ENCODE assay signal across 9 mouse cellular contexts in the genomic region with DNA sequence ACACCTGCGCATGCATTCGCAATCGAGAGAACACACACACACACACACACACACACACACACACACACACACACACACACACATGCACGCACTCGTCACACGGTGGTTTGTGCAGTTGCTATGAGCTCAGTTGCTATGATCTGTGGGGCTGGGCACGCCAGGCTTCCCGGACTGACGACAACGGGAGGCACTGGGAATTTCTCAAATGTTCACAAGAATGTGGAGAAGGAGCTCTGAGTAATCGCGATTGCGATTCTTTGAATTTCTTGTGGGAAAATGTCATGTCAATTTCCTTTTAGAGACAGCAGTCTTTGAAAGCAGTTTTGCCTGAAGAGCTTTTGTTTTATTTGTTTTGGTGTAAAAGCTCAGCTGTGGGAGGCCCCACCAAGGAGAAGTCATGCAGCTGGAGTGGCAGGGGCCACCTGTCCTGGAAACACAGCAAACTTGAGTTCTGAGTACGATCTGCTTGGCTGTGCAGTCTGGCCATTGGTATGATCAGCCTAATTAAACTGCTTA. TPM values are rescaled to one million over a fixed set of nuclear protein-coding genes. Genes with fewer than 3 reads are reported as not detected.
DNase-seq lines count a peak whose midpoint lies in the region; ATAC-seq lines count a peak whose summit lies in the region.
"Had no signal": no experiment of that assay in that cellular context is flagged by ENCODE, and none has a peak within 500 bp of the region (broad histone marks: within the 10 kb centered on the region; RNA-seq: fewer than 3 reads in every experiment).

No protein-coding gene starts in this region.

- peak overlapping the region; percentile 59 for H3K27ac ChIP-seq in heart, embryonic 16.5 days (ENCODE audit: low read length)
- H3K27ac ChIP-seq in hindbrain, embryonic 16.5 days (ENCODE audit: low read depth, low read length): peak overlapping the region; percentile 71
- H3K27ac ChIP-seq: liver, embryonic 13.5 days had no signal

- no peaks in the 10 kb centered on the region for H3K27me3 ChIP-seq in heart, embryonic 16.5 days (ENCODE audit: control insufficient read depth, insufficient read depth, low read length)
- H3K27me3 ChIP-seq in hindbrain, embryonic 16.5 days (replicated peaks; ENCODE audit: control insufficient read depth, insufficient read depth, low read length): no peaks in the 10 kb centered on the region

- no peak for DNase-seq in heart, adult 11 months
- peak; percentile 63 to 67 for DNase-seq in B cell, adult 2 months
- peak; percentile 61 for DNase-seq in adipocyte (ENCODE audit: low spot score)
- peak; percentile 59 to 75 for DNase-seq in lung, postnatal 4 days
- DNase-seq in thymus, adult 18-20 months: peak; percentile 63 to 75
- DNase-seq in left cerebral cortex, adult 9 months (ENCODE audit: low spot score in 2 of 2): no peak
- DNase-seq: liver, embryonic 13.5 days had no signal

- H3K9me3 ChIP-seq in heart, embryonic 16.5 days (replicated peaks; ENCODE audit: control insufficient read depth, low read length): no peaks in the 10 kb centered on the region
- no peaks in the 10 kb centered on the region for H3K9me3 ChIP-seq in hindbrain, embryonic 16.5 days (ENCODE audit: control insufficient read depth, low read length)
- H3K9me3 ChIP-seq: liver, embryonic 13.5 days had no signal

- H3K4me3 ChIP-seq in heart, embryonic 16.5 days (ENCODE audit: low read length): no peak overlapping the region
- H3K4me3 ChIP-seq in hindbrain, embryonic 16.5 days (ENCODE audit: low read length): no peak overlapping the region
- H3K4me3 ChIP-seq: liver, embryonic 13.5 days had no signal

- H3K4me1 ChIP-seq in heart, embryonic 16.5 days (ENCODE audit: control insufficient read depth, insufficient read depth, low read length): peaks cover 35% of the 10 kb centered on the region
- H3K4me1 ChIP-seq in hindbrain, embryonic 16.5 days (ENCODE audit: control insufficient read depth, insufficient read depth, low read depth, low read length): peaks cover 26% of the 10 kb centered on the region

- no peaks in the 10 kb centered on the region for H3K36me3 ChIP-seq in heart, embryonic 16.5 days (ENCODE audit: control insufficient read depth, insufficient read depth)
- H3K36me3 ChIP-seq in hindbrain, embryonic 16.5 days (ENCODE audit: control insufficient read depth, insufficient read depth, low read length): no peaks in the 10 kb centered on the region
- H3K36me3 ChIP-seq: liver, embryonic 13.5 days had no signal

- 62% methylated on average over 14 of the region's 14 CpGs for WGBS in heart, embryonic 16.5 days
- 39% methylated on average over 14 of the region's 14 CpGs for WGBS in hindbrain, embryonic 16.5 days

- H3K9ac ChIP-seq in heart, embryonic 16.5 days (ENCODE audit: low read length): 0 out of 2 replicates have a peak overlapping the region, but pooled peaks have one; percentile 12
- no peak overlapping the region for H3K9ac ChIP-seq in hindbrain, embryonic 16.5 days (ENCODE audit: low read depth, low read length)
- H3K9ac ChIP-seq: liver, embryonic 13.5 days had no signal

- no peak for ATAC-seq in heart, embryonic 16.5 days (replicated peaks; ENCODE audit: extremely low read depth, insufficient read depth, low FRiP score)
- ATAC-seq in hindbrain, embryonic 16.5 days: peak; percentile 22; the same call in 1 of the 2 replicates

- H3K4me2 ChIP-seq in heart, embryonic 16.5 days (ENCODE audit: low read depth, low read length): peak overlapping the region; percentile 44; the same call in 1 of the 2 replicates
- no peak overlapping the region for H3K4me2 ChIP-seq in hindbrain, embryonic 16.5 days (ENCODE audit: low read length)

RNA-seq across cellular contexts. Expression of gene Nfkbia, which starts 27.5 kb away (rescaled TPM):
- polyA plus RNA-seq in heart, embryonic 16.5 days (2015; fragmentation: Nextera tagmentation; extraction: Ambion mirVana): 80.8 and 85.9 TPM in 2 replicates
- 62.3 and 64.3 TPM in 2 replicates for polyA plus RNA-seq in hindbrain, embryonic 16.5 days (2015; fragmentation: Nextera tagmentation; extraction: Ambion mirVana)

Comparison
In these comparisons a context has a peak if more than half of its experiments do, and no peak if none do; other contexts are left out.
1. DNase-seq: peak in B cell, adult 2 months (2 of 2), adipocyte (single experiment), lung, postnatal 4 days (2 of 2) and thymus, adult 18-20 months (2 of 2); none in heart, adult 11 months (single experiment) and left cerebral cortex, adult 9 months (0 of 2).